Mouse (Mus musculus): ENCODE results near the gene Psmb6. TPM values are rescaled to one million over a fixed set of nuclear protein-coding genes. Genes with fewer than 3 reads are reported as not detected.

Gene Psmb6
- polyA plus RNA-seq, 1 experiment = 319 TPM

DNA sequence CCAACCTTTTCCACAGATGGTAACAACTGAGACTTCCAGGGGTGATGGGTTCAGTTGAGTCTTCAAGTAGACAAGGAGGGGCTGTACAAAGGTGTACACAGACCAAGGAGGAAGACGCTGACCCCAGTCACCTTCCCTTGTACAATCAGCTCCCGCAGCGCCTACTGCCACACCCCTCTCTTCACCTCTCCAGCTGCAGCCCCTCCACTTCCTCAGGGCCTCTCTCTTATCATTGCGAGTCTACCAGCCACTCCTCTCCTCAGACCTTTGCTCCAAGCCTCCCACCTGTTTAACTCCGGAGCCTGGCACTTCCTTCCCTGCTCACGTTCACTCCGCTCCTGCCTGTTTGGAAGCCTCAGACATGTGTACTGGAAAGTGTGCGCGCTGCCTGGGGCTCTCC, 20.2 kb upstream of the Psmb6 start, which contains the start of gene Tm4sf5:
Tm4sf5 (plus strand) TSS at position 275 of the 400 bp plus-strand sequence.
- no peak for DNase-seq
- Histone ChIP-seq H3K4me1 (ENCODE audit: control insufficient read depth, insufficient read depth, low read length) (no peaks in the 10 kb centered on the region), H3K4me3 (replicated peaks; ENCODE audit: insufficient read depth, low read depth, low read length) (no peak within 1 kb of the TSS), H3K27ac (ENCODE audit: insufficient read depth, low read length) (no peak within 1 kb of the TSS), H3K27me3 (ENCODE audit: control insufficient read depth, insufficient read depth, low read length) (no peaks in the 10 kb centered on the region)
- TF ChIP-seq POLR2A (IDR thresholded peaks at IDR 0.05; ENCODE audit: borderline replicate concordance, insufficient read depth, low read length) (no peak), CTCF (IDR thresholded peaks at IDR 0.05; ENCODE audit: borderline replicate concordance, insufficient read depth, low read depth, low read length) (no peak)
- WGBS = 77% methylated on average over 9 of the region's 9 CpGs

- TF ChIP-seq CTCF (IDR thresholded peaks at IDR 0.05; ENCODE audit: borderline replicate concordance, insufficient read depth, low read depth, low read length) = peak; percentile 44; the same call in 1 of the 2 replicates
- no peak for TF ChIP-seq POLR2A (IDR thresholded peaks at IDR 0.05; ENCODE audit: borderline replicate concordance, insufficient read depth, low read length)
- no peaks in the 10 kb centered on the region for H3K27me3 ChIP-seq (ENCODE audit: control insufficient read depth, insufficient read depth, low read length)
- DNase-seq = no peak
- H3K4me3 ChIP-seq (replicated peaks; ENCODE audit: insufficient read depth, low read depth, low read length) = no peak overlapping the region
- no peaks in the 10 kb centered on the region for H3K4me1 ChIP-seq (ENCODE audit: control insufficient read depth, insufficient read depth, low read length)
- no peak overlapping the region for H3K27ac ChIP-seq (ENCODE audit: insufficient read depth, low read length)
- WGBS = 23% methylated on average over 4 of the region's 4 CpGs
Observed at GRCm38 (mm10) chr11:70506385-70506784, 18.8 kb upstream of the Psmb6 start.

- no peaks in the 10 kb centered on the region for H3K4me1 ChIP-seq (ENCODE audit: control insufficient read depth, insufficient read depth, low read length)
- WGBS = 73% methylated on average over 7 of the region's 7 CpGs
- DNase-seq = no peak
- H3K4me3 ChIP-seq (replicated peaks; ENCODE audit: insufficient read depth, low read depth, low read length) = no peak overlapping the region
- no peak for TF ChIP-seq CTCF (IDR thresholded peaks at IDR 0.05; ENCODE audit: borderline replicate concordance, insufficient read depth, low read depth, low read length)
- TF ChIP-seq POLR2A (IDR thresholded peaks at IDR 0.05; ENCODE audit: borderline replicate concordance, insufficient read depth, low read length) = no peak
- H3K27ac ChIP-seq (ENCODE audit: insufficient read depth, low read length) = no peak overlapping the region
- H3K27me3 ChIP-seq (ENCODE audit: control insufficient read depth, insufficient read depth, low read length) = no peaks in the 10 kb centered on the region
Observed at GRCm38 (mm10) chr11:70506962-70507515, 18.1 kb upstream of the Psmb6 start.

DNA sequence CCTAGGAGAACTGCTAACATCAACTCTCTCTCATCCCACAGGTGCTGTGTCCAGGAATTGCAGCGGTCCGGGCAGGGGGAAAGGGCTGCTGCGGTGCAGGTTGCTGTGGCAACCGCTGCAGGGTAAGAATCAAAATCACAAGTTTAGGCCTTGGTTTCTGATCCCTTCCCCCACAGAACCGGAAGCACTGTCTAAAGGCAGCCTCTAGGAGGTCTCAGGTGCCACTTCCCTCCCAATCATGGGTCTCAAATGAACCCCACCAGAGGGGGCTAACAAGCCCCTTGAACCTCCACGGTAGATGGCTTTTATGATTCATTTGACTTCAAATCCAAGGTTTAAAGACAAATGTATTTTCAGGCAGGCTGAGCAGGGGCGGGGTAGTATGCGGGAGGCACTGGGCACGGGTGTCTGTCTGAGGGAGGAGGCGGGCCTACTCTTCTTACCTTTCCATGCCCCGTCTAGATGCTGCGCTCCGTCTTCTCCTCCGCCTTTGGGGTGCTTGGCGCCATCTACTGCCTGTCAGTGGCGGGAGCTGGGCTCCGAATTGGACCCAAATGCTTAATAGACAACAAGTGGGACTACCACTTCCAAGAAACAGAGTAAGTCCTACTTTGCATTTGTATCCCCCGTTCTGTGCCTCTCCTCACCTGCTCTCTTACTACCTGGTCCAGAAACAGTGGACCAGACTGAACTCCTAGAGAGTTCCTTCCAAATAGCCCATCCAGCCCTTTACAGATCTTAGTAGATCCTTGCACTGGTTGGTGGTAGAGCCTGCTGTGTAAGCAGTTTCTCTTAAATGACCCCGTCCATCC, 15.2 kb upstream of the Psmb6 start:
- TF ChIP-seq CTCF (IDR thresholded peaks at IDR 0.05; ENCODE audit: borderline replicate concordance, insufficient read depth, low read depth, low read length) = peak; percentile 87
- no peak for TF ChIP-seq POLR2A (IDR thresholded peaks at IDR 0.05; ENCODE audit: borderline replicate concordance, insufficient read depth, low read length)
- no peaks in the 10 kb centered on the region for H3K27me3 ChIP-seq (ENCODE audit: control insufficient read depth, insufficient read depth, low read length)
- DNase-seq = peak; percentile 49 to 58
- no peak overlapping the region for H3K4me3 ChIP-seq (replicated peaks; ENCODE audit: insufficient read depth, low read depth, low read length)
- WGBS = 11% methylated on average over 19 of the region's 19 CpGs
- no peaks in the 10 kb centered on the region for H3K4me1 ChIP-seq (ENCODE audit: control insufficient read depth, insufficient read depth, low read length)
- no peak overlapping the region for H3K27ac ChIP-seq (ENCODE audit: insufficient read depth, low read length)

DNA sequence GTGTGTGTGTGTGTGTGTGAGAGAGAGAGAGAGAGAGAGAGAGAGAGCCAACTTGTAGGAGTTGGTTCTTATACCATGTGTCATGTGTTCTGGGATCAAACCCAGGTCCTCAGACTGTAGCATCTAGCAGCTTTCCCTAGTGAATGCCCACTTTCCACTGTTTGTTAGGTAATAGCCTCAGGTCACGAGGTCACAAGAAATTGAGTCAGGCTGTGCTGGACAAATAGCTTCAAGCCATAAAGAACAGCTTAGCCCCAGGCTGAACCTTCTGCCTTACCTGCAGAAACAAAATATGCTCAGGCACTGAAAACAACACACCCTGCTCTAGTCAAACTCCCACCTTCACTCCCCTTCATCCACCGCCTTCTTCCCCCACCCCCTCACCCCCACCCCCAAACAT, 13.9 kb upstream of the Psmb6 start:
- no peaks in the 10 kb centered on the region for H3K27me3 ChIP-seq (ENCODE audit: control insufficient read depth, insufficient read depth, low read length)
- H3K4me3 ChIP-seq (replicated peaks; ENCODE audit: insufficient read depth, low read depth, low read length) = no peak overlapping the region
- no peak overlapping the region for H3K27ac ChIP-seq (ENCODE audit: insufficient read depth, low read length)
- 81% methylated on average over 2 of the region's 2 CpGs for WGBS
- TF ChIP-seq CTCF (IDR thresholded peaks at IDR 0.05; ENCODE audit: borderline replicate concordance, insufficient read depth, low read depth, low read length) = no peak
- no peak for TF ChIP-seq POLR2A (IDR thresholded peaks at IDR 0.05; ENCODE audit: borderline replicate concordance, insufficient read depth, low read length)
- no peak for DNase-seq
- no peaks in the 10 kb centered on the region for H3K4me1 ChIP-seq (ENCODE audit: control insufficient read depth, insufficient read depth, low read length)

DNA sequence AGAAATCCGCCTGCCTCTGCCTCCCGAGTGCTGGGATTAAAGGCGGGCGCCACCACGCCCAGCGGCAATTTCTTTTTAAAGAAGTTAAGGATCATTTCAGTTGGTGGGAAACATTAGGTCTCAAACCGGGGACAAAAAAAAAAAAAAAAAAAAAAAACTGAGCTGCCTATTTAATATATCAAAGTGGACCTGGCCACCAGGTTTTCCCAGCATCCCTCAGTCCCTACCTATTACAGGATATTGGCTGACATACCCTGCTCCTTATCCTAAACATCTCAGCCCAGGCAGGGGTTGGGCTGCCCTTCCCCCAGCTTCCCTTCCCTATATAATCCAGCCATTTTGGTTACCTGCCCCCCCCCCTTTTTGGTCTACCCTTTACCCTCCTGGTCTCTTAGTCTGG, 13.3 kb upstream of the Psmb6 start:
- Histone ChIP-seq H3K27me3 (ENCODE audit: control insufficient read depth, insufficient read depth, low read length) (no peaks in the 10 kb centered on the region), H3K4me3 (replicated peaks; ENCODE audit: insufficient read depth, low read depth, low read length) (no peak overlapping the region), H3K4me1 (ENCODE audit: control insufficient read depth, insufficient read depth, low read length) (no peaks in the 10 kb centered on the region), H3K27ac (ENCODE audit: insufficient read depth, low read length) (no peak overlapping the region)
- WGBS = 87% methylated on average over 7 of the region's 7 CpGs
- DNase-seq = no peak
- TF ChIP-seq CTCF (IDR thresholded peaks at IDR 0.05; ENCODE audit: borderline replicate concordance, insufficient read depth, low read depth, low read length) = no peak
- TF ChIP-seq POLR2A (IDR thresholded peaks at IDR 0.05; ENCODE audit: borderline replicate concordance, insufficient read depth, low read length) = no peak

DNA sequence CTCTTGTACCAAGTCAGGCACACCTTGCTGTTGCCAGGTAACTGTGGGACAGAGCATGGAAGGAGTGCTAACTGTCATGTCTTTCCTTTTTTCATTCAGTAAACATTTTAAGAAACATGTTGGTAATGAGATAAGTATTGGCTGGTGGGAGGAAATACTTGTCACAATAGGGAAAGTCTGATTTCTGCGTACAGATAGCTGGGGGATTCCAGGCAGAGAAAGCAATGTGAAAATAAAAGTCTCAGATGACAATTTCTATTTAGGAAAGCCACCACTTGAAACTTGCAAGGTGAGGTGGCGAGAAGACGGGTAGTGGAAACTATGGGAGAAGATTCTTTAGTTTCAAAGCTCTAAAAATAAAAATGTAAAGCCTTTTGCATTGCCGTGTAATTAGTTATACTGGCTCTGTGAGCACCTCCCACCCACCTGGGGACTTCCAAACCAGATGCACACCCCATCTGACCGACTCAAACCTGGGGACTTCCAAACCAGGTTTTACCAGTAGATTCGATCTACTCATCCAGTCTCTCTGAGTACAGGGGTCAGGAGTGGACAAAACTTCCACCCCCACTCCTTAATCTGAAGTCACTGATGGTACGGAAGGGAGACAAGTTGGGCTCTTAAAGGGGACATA, 12.3 kb upstream of the Psmb6 start:
- Histone ChIP-seq H3K27me3 (ENCODE audit: control insufficient read depth, insufficient read depth, low read length) (no peaks in the 10 kb centered on the region), H3K4me1 (ENCODE audit: control insufficient read depth, insufficient read depth, low read length) (no peaks in the 10 kb centered on the region), H3K4me3 (replicated peaks; ENCODE audit: insufficient read depth, low read depth, low read length) (no peak overlapping the region), H3K27ac (ENCODE audit: insufficient read depth, low read length) (no peak overlapping the region)
- TF ChIP-seq CTCF (IDR thresholded peaks at IDR 0.05; ENCODE audit: borderline replicate concordance, insufficient read depth, low read depth, low read length) (no peak), POLR2A (IDR thresholded peaks at IDR 0.05; ENCODE audit: borderline replicate concordance, insufficient read depth, low read length) (no peak)
- WGBS = 79% methylated on average over 7 of the region's 7 CpGs
- DNase-seq = no peak
